Mouse (Mus musculus): Measurements from ENCODE around the gene Cul7. TPM values are rescaled to one million over a fixed set of nuclear protein-coding genes. Genes with fewer than 3 reads are reported as not detected.

The Cul7 gene
- polyA plus RNA-seq, 1 experiment from 2014 or later, result 10.9 TPM

DNA sequence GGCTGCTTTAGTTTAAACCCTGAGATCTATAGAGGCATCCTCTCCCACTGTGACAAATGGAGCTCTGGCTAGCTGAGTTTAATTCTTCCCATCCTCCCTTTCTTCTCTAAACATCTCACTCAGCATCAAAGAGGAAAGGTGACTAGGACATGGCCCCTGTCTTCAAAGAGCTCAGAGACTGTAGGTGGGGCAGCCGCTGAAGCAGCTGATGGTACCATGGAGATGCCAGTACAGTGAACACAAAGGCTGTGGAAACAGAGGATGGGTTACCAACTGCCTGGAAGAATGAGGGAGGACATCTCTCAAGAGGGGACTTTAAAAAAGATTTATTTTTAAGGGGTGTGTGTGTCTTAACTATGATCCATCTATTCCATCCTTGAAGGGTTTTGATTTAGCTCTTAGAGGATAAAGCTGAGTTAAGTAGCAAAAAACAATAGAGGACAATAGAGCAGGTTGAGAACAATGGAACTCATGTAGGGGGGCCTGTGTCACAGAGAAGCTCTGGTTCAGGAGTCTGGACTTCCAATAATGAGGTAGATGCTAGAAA is 44.5 kb downstream of the Cul7 start:
- no peak overlapping the region for H3K27ac ChIP-seq
- no peak overlapping the region for H3K4me2 ChIP-seq
- DNase-seq (no peak), ATAC-seq (ENCODE audit: low read depth) (no peak)
- peaks cover 31% of the 10 kb centered on the region for H3K36me3 ChIP-seq
- no peak overlapping the region for H3K4me3 ChIP-seq (replicated peaks)
- WGBS (ENCODE audit: insufficient replicate concordance), result 82% methylated on average over 1 of the region's 1 CpGs
- H3K27me3 ChIP-seq, result no peaks in the 10 kb centered on the region
- H3K9ac ChIP-seq, result no peak overlapping the region
- H3K9me3 ChIP-seq (replicated peaks), result no peaks in the 10 kb centered on the region
- peaks cover 29% of the 10 kb centered on the region for H3K4me1 ChIP-seq (replicated peaks)

DNA sequence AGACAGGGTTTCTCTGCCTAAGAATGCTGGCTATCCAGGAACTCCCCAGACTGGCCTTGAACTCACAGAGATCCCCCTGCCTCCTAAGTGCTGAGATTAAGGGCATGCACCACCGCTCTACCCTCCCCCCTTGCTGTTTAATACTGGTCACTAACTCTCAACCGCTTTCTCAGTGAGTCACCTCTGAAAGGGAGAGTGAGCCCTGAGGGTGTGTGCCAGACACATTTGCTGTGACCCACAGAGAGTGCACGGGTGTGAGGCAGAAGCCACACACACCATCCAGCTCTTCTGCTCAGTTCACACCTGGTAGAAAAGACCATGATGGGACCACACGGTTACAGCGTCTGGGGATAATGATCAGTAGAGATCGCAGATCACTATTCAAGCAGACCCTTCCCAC is 48.4 kb downstream of the Cul7 start:
- H3K9me3 ChIP-seq (replicated peaks), result no peaks in the 10 kb centered on the region
- H3K36me3 ChIP-seq, result peaks cover 28% of the 10 kb centered on the region
- no peaks in the 10 kb centered on the region for H3K27me3 ChIP-seq
- no peak overlapping the region for H3K9ac ChIP-seq
- H3K4me1 ChIP-seq (replicated peaks), result peaks cover 42% of the 10 kb centered on the region
- no peak overlapping the region for H3K4me2 ChIP-seq
- H3K4me3 ChIP-seq (replicated peaks), result no peak overlapping the region
- WGBS (ENCODE audit: insufficient replicate concordance), result 83% methylated on average over 6 of the region's 6 CpGs
- DNase-seq (no peak), ATAC-seq (ENCODE audit: low read depth) (no peak)
- H3K27ac ChIP-seq, result no peak overlapping the region

DNA sequence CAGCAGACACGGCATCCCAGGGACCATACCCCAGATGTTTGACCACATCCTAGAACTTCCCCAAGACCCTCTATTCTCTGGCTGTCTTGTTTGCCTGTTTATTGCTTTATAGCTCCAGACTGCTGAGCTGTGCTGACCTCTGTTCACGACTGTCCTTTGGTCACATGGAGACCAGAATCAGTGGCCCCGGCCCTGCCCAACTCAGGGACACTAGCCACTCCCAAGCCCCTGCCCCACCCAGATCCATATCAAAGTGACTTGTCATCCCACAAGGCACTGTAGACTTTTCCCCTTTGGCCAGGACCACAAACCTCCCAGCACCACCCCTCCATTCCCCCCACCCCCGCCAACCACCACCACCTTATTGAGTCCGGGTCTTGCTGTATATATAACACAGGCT is 49.1 kb downstream of the Cul7 start:
- H3K4me3 ChIP-seq (replicated peaks), result no peak overlapping the region
- no peak overlapping the region for H3K4me2 ChIP-seq
- H3K27ac ChIP-seq, result no peak overlapping the region
- H3K9me3 ChIP-seq (replicated peaks), result no peaks in the 10 kb centered on the region
- no peak overlapping the region for H3K9ac ChIP-seq
- 56% methylated on average over 5 of the region's 5 CpGs for WGBS (ENCODE audit: insufficient replicate concordance)
- H3K36me3 ChIP-seq, result peaks cover 27% of the 10 kb centered on the region
- no peak for ATAC-seq (ENCODE audit: low read depth)
- DNase-seq, result no peak
- H3K27me3 ChIP-seq, result no peaks in the 10 kb centered on the region
- H3K4me1 ChIP-seq (replicated peaks), result peaks cover 49% of the 10 kb centered on the region

DNA sequence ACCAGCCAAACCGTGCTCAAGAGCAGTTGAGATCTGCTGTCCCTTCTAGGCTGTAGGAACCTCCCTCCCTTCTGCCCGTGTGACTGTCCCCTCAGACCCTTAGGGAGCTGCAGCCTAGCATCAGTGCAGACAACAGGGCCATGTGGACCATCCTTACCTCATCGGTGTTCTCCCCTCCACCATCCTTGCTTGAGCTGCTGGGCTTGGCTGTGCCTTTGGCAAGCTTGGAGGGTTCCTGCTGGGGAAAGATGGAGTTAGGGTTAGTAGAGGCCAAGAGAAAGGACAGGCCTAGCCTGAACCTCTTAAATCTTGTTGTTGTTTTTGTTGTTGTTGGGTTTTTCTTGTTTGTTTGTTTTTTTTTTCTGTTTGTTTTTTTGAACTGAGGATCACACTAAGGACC is 49.8 kb downstream of the Cul7 start:
- Histone ChIP-seq H3K4me1 (replicated peaks) (peaks cover 50% of the 10 kb centered on the region), H3K27me3 (no peaks in the 10 kb centered on the region), H3K9ac (peak overlapping the region; percentile 15; the same call in 1 of the 2 replicates), H3K4me2 (no peak overlapping the region), H3K36me3 (peaks cover 27% of the 10 kb centered on the region), H3K9me3 (replicated peaks) (no peaks in the 10 kb centered on the region), H3K27ac (no peak overlapping the region), H3K4me3 (replicated peaks) (no peak overlapping the region)
- no peak for DNase-seq
- 81% methylated on average over 3 of the region's 3 CpGs for WGBS (ENCODE audit: insufficient replicate concordance)
- no peak for ATAC-seq (ENCODE audit: low read depth)

DNA sequence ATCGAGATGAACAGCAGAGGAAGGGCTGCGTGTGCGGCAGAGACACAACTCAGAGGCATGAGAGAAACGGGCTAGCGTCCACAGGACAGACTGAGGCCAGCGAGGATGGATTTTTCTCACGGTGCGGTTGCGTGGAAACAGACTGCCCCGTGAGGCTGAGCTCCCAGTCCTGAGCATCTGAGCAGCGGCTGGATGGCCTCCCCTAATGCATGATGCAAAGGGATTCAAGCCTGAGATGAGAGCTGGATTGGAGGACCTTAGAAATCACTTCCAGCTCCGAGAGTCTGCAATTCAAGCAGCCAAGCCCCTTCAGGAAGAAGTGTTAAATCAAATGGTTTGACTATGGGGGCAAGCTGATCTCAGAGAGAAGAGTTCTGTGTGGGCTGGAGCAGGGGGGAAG is 51.4 kb downstream of the Cul7 start:
- H3K27ac ChIP-seq, result no peak overlapping the region

DNA sequence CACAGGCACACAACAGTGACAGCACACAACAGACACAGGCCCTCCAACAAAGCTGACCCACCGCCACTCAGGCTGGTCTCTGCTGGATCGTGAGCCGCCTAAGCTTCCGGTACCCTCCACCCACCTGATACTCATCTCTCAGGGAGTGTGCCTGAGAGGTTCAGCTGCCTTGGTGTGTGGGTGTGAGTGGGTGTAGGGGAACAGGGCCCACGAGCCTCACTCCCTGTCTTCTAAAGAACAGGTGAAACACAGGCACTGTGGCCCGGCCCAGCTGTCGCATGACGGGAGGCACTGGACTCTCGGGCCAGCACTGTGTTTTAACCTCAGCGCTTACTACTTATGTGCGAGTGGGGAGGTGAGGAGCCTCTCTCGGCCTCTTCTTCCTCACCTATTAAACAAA is 52.0 kb downstream of the Cul7 start:
- 68% methylated on average over 12 of the region's 12 CpGs for WGBS (ENCODE audit: insufficient replicate concordance)
- H3K4me2 ChIP-seq, result 0 out of 2 replicates have a peak overlapping the region, but pooled peaks have one; percentile 21
- H3K9ac ChIP-seq, result peak overlapping the region; percentile 36
- no peaks in the 10 kb centered on the region for H3K9me3 ChIP-seq (replicated peaks)
- no peak overlapping the region for H3K4me3 ChIP-seq (replicated peaks)
- ATAC-seq (ENCODE audit: low read depth), result no peak
- H3K27me3 ChIP-seq, result no peaks in the 10 kb centered on the region
- peaks cover 66% of the 10 kb centered on the region for H3K4me1 ChIP-seq (replicated peaks)
- DNase-seq, result no peak
- peaks cover 24% of the 10 kb centered on the region for H3K36me3 ChIP-seq
- no peak overlapping the region for H3K27ac ChIP-seq

More for the DNA sequence above, 51.4 kb downstream of the Cul7 start:
- Histone ChIP-seq H3K36me3 (peaks cover 24% of the 10 kb centered on the region), H3K4me3 (replicated peaks) (no peak overlapping the region), H3K4me1 (replicated peaks) (peaks cover 64% of the 10 kb centered on the region), H3K9ac (no peak overlapping the region), H3K27me3 (no peaks in the 10 kb centered on the region), H3K9me3 (replicated peaks) (no peaks in the 10 kb centered on the region), H3K4me2 (no peak overlapping the region)
- ATAC-seq (ENCODE audit: low read depth) (no peak), DNase-seq (no peak)
- 83% methylated on average over 12 of the region's 12 CpGs for WGBS (ENCODE audit: insufficient replicate concordance)

DNA sequence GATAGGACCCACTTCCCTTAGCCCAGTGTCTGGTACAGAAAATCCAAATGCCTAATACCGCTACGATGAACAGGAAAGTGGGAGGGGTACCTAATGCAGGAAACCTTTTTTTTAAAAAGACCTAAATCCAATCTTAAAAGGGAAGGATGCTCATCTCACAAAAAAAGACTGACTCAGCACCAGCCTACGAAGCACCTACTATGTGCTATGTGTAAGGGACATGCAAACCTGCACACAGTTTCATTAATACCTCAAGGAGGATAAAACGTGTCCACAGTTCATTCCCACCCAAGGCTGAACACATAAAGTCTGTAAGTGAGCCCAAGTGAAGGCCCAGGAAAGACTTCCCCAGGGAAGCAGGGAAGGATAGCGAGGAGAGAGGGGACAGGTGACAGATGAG is 52.4 kb downstream of the Cul7 start:
- peaks cover 66% of the 10 kb centered on the region for H3K4me1 ChIP-seq (replicated peaks)
- peak overlapping the region; percentile 95; the same call in 1 of the 2 replicates for H3K9ac ChIP-seq
- H3K27ac ChIP-seq, result no peak overlapping the region
- WGBS (ENCODE audit: insufficient replicate concordance), result 78% methylated on average over 5 of the region's 5 CpGs
- H3K4me3 ChIP-seq (replicated peaks), result peak overlapping the region; percentile 91; the same call in 1 of the 2 replicates
- no peaks in the 10 kb centered on the region for H3K27me3 ChIP-seq
- ATAC-seq (ENCODE audit: low read depth) (no peak), DNase-seq (no peak)
- H3K36me3 ChIP-seq, result peaks cover 24% of the 10 kb centered on the region
- peak overlapping the region; percentile 91 for H3K4me2 ChIP-seq
- H3K9me3 ChIP-seq (replicated peaks), result no peaks in the 10 kb centered on the region

DNA sequence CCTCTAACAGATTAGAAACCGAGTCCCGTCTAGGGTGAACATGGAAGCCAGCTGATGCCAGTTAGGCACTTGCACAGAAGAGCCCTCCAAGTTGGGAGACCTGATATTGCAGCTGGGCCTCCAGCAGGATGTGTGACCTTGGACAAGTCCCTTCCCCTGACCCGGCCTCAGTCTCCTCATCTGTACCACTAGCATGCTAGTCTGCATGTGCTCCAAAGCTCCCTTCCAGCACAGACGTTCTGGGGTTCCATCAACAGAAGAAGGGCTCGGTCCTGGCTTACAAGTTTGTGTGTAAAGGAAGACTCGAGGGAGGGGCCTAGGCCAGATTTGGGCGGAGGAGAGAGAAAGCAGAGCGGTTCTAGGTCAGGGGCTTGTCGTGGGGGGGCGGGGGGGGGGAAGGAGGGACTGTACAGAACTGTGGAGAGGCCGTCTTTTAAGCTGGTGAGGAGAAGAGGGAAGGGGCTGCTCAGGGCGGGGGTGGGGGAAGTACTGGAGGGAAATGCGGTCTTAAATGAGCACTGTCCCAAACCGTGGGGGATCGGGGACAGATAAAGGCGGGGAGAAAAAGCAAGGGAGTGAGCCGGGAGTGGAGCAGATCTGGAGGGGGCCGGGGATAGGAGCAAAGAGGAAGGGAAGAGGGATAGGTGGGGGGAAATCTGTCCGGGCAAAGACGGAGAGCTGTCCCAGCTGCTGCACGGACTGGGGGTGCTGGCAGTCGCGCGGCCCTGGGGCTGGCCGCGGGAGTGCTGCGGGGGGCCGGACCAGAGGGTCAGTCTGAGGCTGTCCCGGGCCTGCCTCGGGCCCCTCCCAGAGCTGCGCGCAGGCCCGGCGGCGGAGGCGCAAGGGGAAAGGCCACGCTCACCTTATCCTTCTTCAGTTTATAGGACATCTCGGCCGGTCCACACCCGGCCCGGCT is 54.1 kb downstream of the Cul7 start:
- ATAC-seq (ENCODE audit: low read depth) (peak; percentile 68; the same call in 1 of the 2 replicates), DNase-seq (no peak)
- peaks cover 62% of the 10 kb centered on the region for H3K4me1 ChIP-seq (replicated peaks)
- H3K27ac ChIP-seq, result peak overlapping the region; percentile 85
- 3% methylated on average over 41 of the region's 41 CpGs for WGBS (ENCODE audit: insufficient replicate concordance)
- H3K27me3 ChIP-seq, result no peaks in the 10 kb centered on the region
- H3K4me3 ChIP-seq (replicated peaks), result peak overlapping the region; percentile 91
- no peaks in the 10 kb centered on the region for H3K9me3 ChIP-seq (replicated peaks)
- H3K4me2 ChIP-seq, result peak overlapping the region; percentile 91
- peaks cover 15% of the 10 kb centered on the region; the same call in 1 of the 2 replicates for H3K36me3 ChIP-seq
- peak overlapping the region; percentile 95 for H3K9ac ChIP-seq

DNA sequence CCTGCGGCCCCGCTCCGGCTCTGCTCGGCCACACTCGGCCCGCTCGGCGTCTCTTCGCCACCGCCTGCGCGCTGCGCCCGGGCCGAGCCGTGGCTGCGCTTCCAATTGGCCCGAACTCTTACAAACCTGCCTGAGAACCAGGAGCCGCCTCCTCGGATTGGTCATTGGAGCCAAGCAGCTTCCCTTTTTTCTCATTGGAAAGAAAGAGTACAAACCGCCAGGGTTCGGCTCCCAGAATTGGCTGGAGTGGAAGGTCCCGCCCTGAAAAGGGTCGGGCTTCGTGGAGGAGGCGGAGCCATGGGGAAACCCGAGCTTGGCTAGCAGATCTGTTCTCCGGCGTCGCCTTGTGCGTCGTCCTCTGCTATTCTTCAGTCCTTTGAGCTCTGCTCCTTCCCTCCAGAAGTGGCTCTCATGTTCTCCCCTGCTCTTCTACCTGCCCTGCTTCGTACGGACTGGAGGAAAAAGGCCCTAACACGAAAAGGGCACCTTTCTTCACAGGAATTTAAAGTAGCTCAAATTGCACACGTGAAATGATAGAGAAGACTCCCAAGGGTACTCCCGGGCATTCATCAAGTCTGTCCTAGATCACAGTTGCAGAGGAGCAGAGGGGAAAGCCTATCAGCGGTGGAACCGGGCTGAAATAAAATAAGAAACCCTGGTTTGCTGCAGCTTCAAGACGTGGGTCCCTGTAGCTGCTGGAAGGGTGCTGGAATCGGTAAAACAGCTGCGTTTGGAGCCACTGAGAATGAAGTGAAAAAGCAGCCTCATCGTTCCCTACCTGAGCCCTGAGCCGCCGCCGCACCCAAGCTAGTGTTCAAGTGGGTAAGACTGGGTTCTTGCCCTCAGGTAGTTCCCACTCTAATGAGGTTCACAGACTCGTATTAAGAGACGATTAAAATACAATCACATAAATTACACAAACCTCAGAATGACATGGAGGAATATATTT is 55.0 kb downstream of the Cul7 start, which contains the start of gene Ppp2r5d:
Gene Ppp2r5d, minus strand, starts transcription at position 225 of the 949 bp plus-strand sequence.
- peak within 1 kb of the TSS; percentile 91 for H3K4me3 ChIP-seq (replicated peaks)
- 1% methylated on average over 48 of the region's 48 CpGs for WGBS (ENCODE audit: insufficient replicate concordance)
- H3K4me2 ChIP-seq, result peak within 1 kb of the TSS; percentile 91
- ATAC-seq (ENCODE audit: low read depth), result peak; percentile 94
- H3K27ac ChIP-seq, result peak within 1 kb of the TSS; percentile 85
- no peaks in the 10 kb centered on the region for H3K27me3 ChIP-seq
- peaks cover 52% of the 10 kb centered on the region for H3K4me1 ChIP-seq (replicated peaks)
- peak within 1 kb of the TSS; percentile 95 for H3K9ac ChIP-seq
- peaks cover 10% of the 10 kb centered on the region; the same call in 1 of the 2 replicates for H3K36me3 ChIP-seq
- no peaks in the 10 kb centered on the region for H3K9me3 ChIP-seq (replicated peaks)
- DNase-seq, result peak; percentile 97

DNA sequence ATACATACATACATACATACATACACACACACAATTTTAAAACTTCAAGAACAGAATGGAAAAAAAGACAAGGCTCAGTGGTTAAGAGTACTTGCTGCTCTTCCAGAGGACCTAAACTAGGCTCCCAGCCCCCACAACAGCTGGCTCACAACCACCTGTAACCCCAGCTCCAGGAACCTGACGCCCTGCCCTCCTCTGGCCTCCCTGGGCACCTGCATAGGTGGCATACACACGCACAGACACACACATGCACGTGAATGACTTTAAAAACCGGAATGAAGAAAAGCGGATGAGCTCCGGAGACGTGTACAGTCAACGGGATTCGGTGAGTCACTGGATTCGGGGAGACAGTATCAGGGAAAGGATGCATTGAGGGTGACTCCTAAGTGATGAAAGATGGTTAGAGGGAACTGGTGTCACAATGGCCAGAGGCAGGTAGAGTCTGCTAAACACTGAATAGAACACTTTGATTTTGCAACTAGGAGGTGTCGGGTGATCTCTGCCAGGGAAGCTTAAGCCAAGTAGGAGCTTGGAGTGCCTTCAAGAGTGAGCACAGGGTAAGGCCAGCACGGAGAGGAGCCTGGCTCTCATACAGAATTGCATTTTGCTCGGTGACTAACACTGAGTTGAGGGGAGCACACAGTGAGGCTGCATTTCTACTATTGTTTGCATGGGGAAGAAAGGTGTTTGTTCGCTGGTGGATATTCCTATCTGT is 56.4 kb downstream of the Cul7 start:
- Histone ChIP-seq H3K9ac (no peak overlapping the region), H3K36me3 (0 out of 2 replicates have a peak, but pooled peaks cover 3% of the 10 kb centered on the region), H3K27me3 (no peaks in the 10 kb centered on the region), H3K4me1 (replicated peaks) (peaks cover 53% of the 10 kb centered on the region), H3K4me2 (peak overlapping the region; percentile 91; the same call in 1 of the 2 replicates), H3K27ac (no peak overlapping the region), H3K4me3 (replicated peaks) (no peak overlapping the region), H3K9me3 (replicated peaks) (no peaks in the 10 kb centered on the region)
- DNase-seq (no peak), ATAC-seq (ENCODE audit: low read depth) (no peak)
- 84% methylated on average over 14 of the region's 14 CpGs for WGBS (ENCODE audit: insufficient replicate concordance)
